Comparison of ENCODE assay signal across 28 mouse cellular contexts in the genomic region with DNA sequence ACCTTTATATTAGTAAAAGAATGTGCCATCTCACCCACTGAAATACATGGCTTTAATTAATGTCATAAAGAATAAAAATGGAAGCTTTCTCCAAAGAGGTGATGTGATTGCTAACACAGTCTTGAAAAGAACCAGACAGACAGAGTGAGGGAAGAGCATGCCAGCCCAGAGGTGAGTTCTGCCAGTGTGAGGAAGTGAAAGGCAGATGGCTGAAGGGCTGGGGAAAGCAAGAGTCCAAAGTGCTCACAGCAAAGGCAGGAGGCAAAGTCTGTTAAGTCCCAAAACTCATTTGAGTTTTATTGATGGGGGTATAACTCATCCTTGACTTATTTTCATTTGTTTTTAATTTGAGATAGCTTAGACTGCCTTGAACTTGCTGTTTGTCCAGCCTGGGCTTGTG. TPM values are rescaled to one million over a fixed set of nuclear protein-coding genes. Genes with fewer than 3 reads are reported as not detected.
DNase-seq lines count a peak whose midpoint lies in the region; ATAC-seq and TF ChIP-seq lines count a peak whose summit lies in the region.
"Had no signal": no experiment of that assay in that cellular context is flagged by ENCODE, and none has a peak within 500 bp of the region (broad histone marks: within the 10 kb centered on the region; RNA-seq: fewer than 3 reads in every experiment).

No protein-coding gene starts in this region.

- H3K4me1 ChIP-seq in kidney, adult 2 months (ENCODE audit: control insufficient read depth, insufficient read depth, low read length): peaks cover 2% of the 10 kb centered on the region; the same call in 1 of the 2 replicates
- peaks cover 16% of the 10 kb centered on the region for H3K4me1 ChIP-seq in liver, embryonic 15.5 days (replicated peaks)
- H3K4me1 ChIP-seq: embryonic facial prominence, embryonic 13.5 days; embryonic facial prominence, embryonic 15.5 days; forebrain, embryonic 10.5 days; forebrain, embryonic 12.5 days had no signal

- no peaks in the 10 kb centered on the region for H3K9me3 ChIP-seq in liver, embryonic 15.5 days (replicated peaks)
- H3K9me3 ChIP-seq: embryonic facial prominence, embryonic 13.5 days; embryonic facial prominence, embryonic 15.5 days; forebrain, embryonic 10.5 days; forebrain, embryonic 12.5 days; G1E had no signal

- ATAC-seq in liver, embryonic 15.5 days (ENCODE audit: insufficient read depth): no peak
- ATAC-seq: forebrain, embryonic 14.5 days; forebrain, embryonic 16.5 days; Patski had no signal

- peak; percentile 49 for DNase-seq in kidney, adult 2 months
- DNase-seq in kidney, adult 18-20 months: no peak
- DNase-seq in kidney, postnatal 36 days: peak; percentile 31 to 43
- no peak for DNase-seq in kidney, adult 8-10 months
- no peak for DNase-seq in liver
- DNase-seq in layer of hippocampus, postnatal 14 days (ENCODE audit: low spot score in 2 of 2): no peak
- DNase-seq: adrenal gland, adult 2 months; adrenal gland, postnatal 10 days; adrenal gland, postnatal 25 days; cerebellum, adult 11 months; cerebellum, adult 18-20 months; cerebellum, adult 8-10 months; cerebellum, adult 9-11 months; cerebellum, postnatal 14 days; cerebellum, postnatal 36 days; embryo, embryonic 11 days had no signal

- no peak for TF ChIP-seq POLR2A in kidney, adult 2 months (IDR thresholded peaks at IDR 0.05; ENCODE audit: low read depth, low read length)

- no peak overlapping the region for H3K4me3 ChIP-seq in kidney, adult 2 months (ENCODE audit: insufficient read depth, low read depth, low read length)
- H3K4me3 ChIP-seq in liver, embryonic 15.5 days (replicated peaks): no peak overlapping the region
- H3K4me3 ChIP-seq: embryonic facial prominence, embryonic 13.5 days; embryonic facial prominence, embryonic 15.5 days; erythroblast, embryonic 14.5 days; forebrain, embryonic 10.5 days; forebrain, embryonic 12.5 days had no signal

- H3K4me2 ChIP-seq in liver, embryonic 15.5 days: no peak overlapping the region
- H3K4me2 ChIP-seq: embryonic facial prominence, embryonic 13.5 days; embryonic facial prominence, embryonic 15.5 days; forebrain, embryonic 12.5 days had no signal

- H3K36me3 ChIP-seq in kidney, adult 2 months (ENCODE audit: control insufficient read depth, insufficient read depth, low read length): no peaks in the 10 kb centered on the region
- H3K36me3 ChIP-seq in liver, embryonic 15.5 days (replicated peaks): peaks cover 4% of the 10 kb centered on the region; the same call in 1 of the 2 replicates

- no peaks in the 10 kb centered on the region for H3K27me3 ChIP-seq in kidney, adult 2 months (replicated peaks; ENCODE audit: control insufficient read depth, insufficient read depth, low read length)
- peaks cover 6% of the 10 kb centered on the region for H3K27me3 ChIP-seq in liver, embryonic 15.5 days
- H3K27me3 ChIP-seq: embryonic facial prominence, embryonic 13.5 days; embryonic facial prominence, embryonic 15.5 days; forebrain, embryonic 12.5 days; Patski had no signal

- no peak for TF ChIP-seq CTCF in kidney, adult 2 months (conservative IDR thresholded peaks at IDR 0.05; ENCODE audit: insufficient read depth, insufficient read length, low read depth, low read length)

- H3K27ac ChIP-seq in kidney, adult 2 months (ENCODE audit: insufficient read depth, low read depth, low read length): no peak overlapping the region
- peak overlapping the region; percentile 66 for H3K27ac ChIP-seq in liver, embryonic 15.5 days (replicated peaks)
- H3K27ac ChIP-seq: embryonic facial prominence, embryonic 13.5 days; embryonic facial prominence, embryonic 15.5 days; forebrain, embryonic 10.5 days; forebrain, embryonic 12.5 days had no signal

- no peak overlapping the region for H3K9ac ChIP-seq in liver, embryonic 15.5 days
- H3K9ac ChIP-seq: embryonic facial prominence, embryonic 13.5 days; embryonic facial prominence, embryonic 15.5 days; forebrain, embryonic 12.5 days had no signal

RNA-seq across cellular contexts. Expression of a gene that starts 4.4 kb away (rescaled TPM):
- polyA plus RNA-seq in kidney, adult 2 months (2012; rRNA removed): 180 and 248 TPM in 2 replicates
- not detected in 2 replicates for polyA plus RNA-seq in liver, embryonic 15.5 days (2015; fragmentation: Nextera tagmentation; extraction: Ambion mirVana)
- not detected for total RNA-seq in layer of hippocampus, postnatal 14 days (2021)
- total RNA-seq: adrenal gland, postnatal 10 days; adrenal gland, postnatal 25 days; common myeloid progenitor, adult 5-6 weeks; G1E had no signal
- polyA plus RNA-seq: embryonic facial prominence, embryonic 11.5 days; embryonic facial prominence, embryonic 13.5 days; erythroblast, embryonic 14.5 days; forebrain, embryonic 12.5 days; forebrain, embryonic 14.5 days; forebrain, embryonic 16.5 days; G1E had no signal

RNA-seq across cellular contexts. Expression of a gene that starts 22.1 kb away (rescaled TPM):
- 10.4 and 10.9 TPM in 2 replicates for polyA plus RNA-seq in kidney, adult 2 months (2012; rRNA removed)
- 9.1 and 9.3 TPM in 2 replicates for polyA plus RNA-seq in liver, embryonic 15.5 days (2015; fragmentation: Nextera tagmentation; extraction: Ambion mirVana)
- total RNA-seq in layer of hippocampus, postnatal 14 days (2021): 10 to 100 TPM; 11.8 to 12.8 TPM

RNA-seq across cellular contexts. Expression of a gene that starts 22.2 kb away (rescaled TPM):
- polyA plus RNA-seq in kidney, adult 2 months (2012; rRNA removed): 25.3 and 31.7 TPM in 2 replicates
- polyA plus RNA-seq in liver, embryonic 15.5 days (2015; fragmentation: Nextera tagmentation; extraction: Ambion mirVana): 53.5 and 57.4 TPM in 2 replicates
- 10 to 100 TPM; 48.4 to 49.3 TPM for total RNA-seq in layer of hippocampus, postnatal 14 days (2021)

RNA-seq across cellular contexts. Expression of a gene that starts 40.0 kb away (rescaled TPM):
- polyA plus RNA-seq in kidney, adult 2 months (2012; rRNA removed): 10.5 and 12.3 TPM in 2 replicates
- polyA plus RNA-seq in liver, embryonic 15.5 days (2015; fragmentation: Nextera tagmentation; extraction: Ambion mirVana): 0.86 and 0.88 TPM in 2 replicates
- total RNA-seq in layer of hippocampus, postnatal 14 days (2021): 1 to 10 TPM; 5.4 to 5.8 TPM
- polyA plus RNA-seq: erythroblast, embryonic 14.5 days had no signal

RNA-seq across cellular contexts. Expression of a gene that starts 49.2 kb away (rescaled TPM):
- 51.1 and 52.4 TPM in 2 replicates for polyA plus RNA-seq in kidney, adult 2 months (2012; rRNA removed)
- polyA plus RNA-seq in liver, embryonic 15.5 days (2015; fragmentation: Nextera tagmentation; extraction: Ambion mirVana): 0.22 and 0.32 TPM in 2 replicates
- total RNA-seq in layer of hippocampus, postnatal 14 days (2021): under 1 TPM; 0.30 to 0.67 TPM
- polyA plus RNA-seq: erythroblast, embryonic 14.5 days had no signal

Comparison
In these comparisons a context has a peak if more than half of its experiments do, and no peak if none do; other contexts are left out.
1. DNase-seq: peak in kidney, adult 2 months (single experiment) and kidney, postnatal 36 days (2 of 2); none in kidney, adult 18-20 months (single experiment), kidney, adult 8-10 months (0 of 2), liver (single experiment) and layer of hippocampus, postnatal 14 days (0 of 2).
2. RNA of a gene that starts 4.4 kb away (polyA plus RNA-seq): 180 to 248 TPM in kidney, adult 2 months; not detected in liver, embryonic 15.5 days; every median in the first group is over 100 times any median in the second.